Mouse (Mus musculus) cortical plate, adult 2 months (tissue): ENCODE results near the gene Gadd45g. TPM values are rescaled to one million over a fixed set of nuclear protein-coding genes. Genes with fewer than 3 reads are reported as not detected.
A peak's percentile ranks its signal among the peaks of the same experiment; 100 is the strongest.

ENCODE experiments used
- H3K27ac ChIP-seq: fragments of 200-500 bp; 2 replicates; pipeline ENCODE4 v1.5.1; 2012; ENCODE audit warnings: low read length, control low read depth, inconsistent platforms; ENCODE audit not compliant: insufficient read depth
- H3K4me1 ChIP-seq: fragments of 200-500 bp; 2 replicates; pipeline ENCODE4 v1.6.1; 2011; ENCODE audit warnings: low read length; ENCODE audit not compliant: control insufficient read depth, insufficient read depth
- H3K4me3 ChIP-seq: fragments of 200-500 bp; 2 replicates; pipeline ENCODE4 v1.5.1; 2011; ENCODE audit warnings: mild to moderate bottlenecking, low read length, control low read depth; ENCODE audit not compliant: insufficient read depth
- CTCF ChIP-seq: fragments of 200-500 bp; IDR thresholded peaks from 2 replicates; pipeline ENCODE4 v1.5.1; 2011; ENCODE audit warnings: mild to moderate bottlenecking, control low read depth, low read length; ENCODE audit not compliant: insufficient read depth; ENCODE audit errors: extremely low read depth
- POLR2A ChIP-seq: fragments of 200-500 bp; IDR thresholded peaks from 2 replicates; pipeline ENCODE4 v1.6.1; 2011; ENCODE audit warnings: mild to moderate bottlenecking, low read length, control low read depth; ENCODE audit not compliant: insufficient read depth; ENCODE audit errors: extremely low read depth
- polyA plus RNA-seq: library from polyadenylated mRNA; depleted of rRNA; stranded (reverse); fragments of >200 nt; gene quantifications from 2 replicates; pipeline ENCODE4 v1.2.3, GENCODE M21; 2012

The Gadd45g gene
- polyA plus RNA-seq, 1 experiment, result 41.9 TPM

DNA sequence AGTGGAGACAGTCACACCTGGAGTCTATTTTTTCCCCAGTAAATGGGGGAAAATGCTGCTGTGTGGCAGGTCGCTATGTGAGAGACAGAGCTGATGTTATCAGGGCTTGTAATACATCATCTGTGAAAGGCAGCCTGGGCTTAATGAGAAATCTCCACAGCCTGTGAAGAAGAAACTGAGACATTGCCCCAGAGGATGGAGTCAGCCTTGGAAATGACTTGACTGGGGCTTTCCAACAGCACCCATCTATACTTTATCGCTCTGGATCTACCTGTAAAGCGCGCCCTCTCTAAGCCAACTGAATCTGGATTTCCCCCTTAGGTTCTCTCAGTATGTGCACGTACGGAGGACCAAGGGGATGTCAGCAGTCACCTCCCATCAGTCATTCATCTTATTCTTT is 31.8 kb upstream of the Gadd45g start:
- H3K4me3 ChIP-seq, result no peak overlapping the region
- H3K27ac ChIP-seq, result no peak overlapping the region
- H3K4me1 ChIP-seq, result no peaks in the 10 kb centered on the region; the same call in 1 of the 2 replicates
- no peak for TF ChIP-seq CTCF

- Histone ChIP-seq H3K4me1 (no peaks in the 10 kb centered on the region; the same call in 1 of the 2 replicates), H3K4me3 (no peak overlapping the region), H3K27ac (no peak overlapping the region)
- TF ChIP-seq CTCF (peak; percentile 33; the same call in 1 of the 2 replicates), POLR2A (no peak)
These were observed 30.5 kb upstream of the Gadd45g start for GRCm38 (mm10) chr13:51815865-51816504.

DNA sequence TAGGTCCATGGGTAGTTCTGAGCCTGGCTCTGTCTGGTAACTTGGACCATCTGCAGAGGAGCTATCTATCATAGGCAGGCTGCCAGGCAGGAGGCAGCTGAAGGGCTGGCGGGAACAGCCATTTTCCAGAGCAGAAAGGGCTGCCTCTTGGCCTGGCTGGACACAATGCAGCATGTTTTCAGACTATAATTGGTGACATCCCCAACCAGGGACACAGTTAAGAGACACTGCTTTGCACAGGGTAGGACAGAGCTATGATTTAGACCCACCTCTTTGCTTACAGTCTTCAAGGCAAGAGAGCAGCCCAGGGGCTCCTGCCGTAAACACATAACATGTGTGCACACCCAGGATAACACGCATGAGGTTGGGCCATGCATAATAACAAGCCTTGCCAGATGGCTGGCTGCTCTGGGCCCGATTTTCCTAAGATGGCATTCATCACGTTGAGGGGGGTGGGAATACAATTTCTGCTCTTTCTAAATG is 29.9 kb upstream of the Gadd45g start:
- H3K27ac ChIP-seq, result no peak overlapping the region; the same call in 1 of the 2 replicates
- no peak overlapping the region for H3K4me3 ChIP-seq
- H3K4me1 ChIP-seq, result no peaks in the 10 kb centered on the region; the same call in 1 of the 2 replicates
- TF ChIP-seq POLR2A (no peak), CTCF (no peak)

- H3K27ac ChIP-seq, result no peak overlapping the region
- no peak overlapping the region for H3K4me3 ChIP-seq
- no peak for TF ChIP-seq CTCF
- no peak for TF ChIP-seq POLR2A
- H3K4me1 ChIP-seq, result no peaks in the 10 kb centered on the region; the same call in 1 of the 2 replicates
These were observed 28.1 kb upstream of the Gadd45g start for GRCm38 (mm10) chr13:51818170-51818943.

- TF ChIP-seq CTCF, result no peak
- no peak for TF ChIP-seq POLR2A
- H3K4me3 ChIP-seq, result no peak overlapping the region
- no peak overlapping the region for H3K27ac ChIP-seq
- H3K4me1 ChIP-seq, result no peaks in the 10 kb centered on the region; the same call in 1 of the 2 replicates
These were observed 27.5 kb upstream of the Gadd45g start for GRCm38 (mm10) chr13:51818944-51819326.

DNA sequence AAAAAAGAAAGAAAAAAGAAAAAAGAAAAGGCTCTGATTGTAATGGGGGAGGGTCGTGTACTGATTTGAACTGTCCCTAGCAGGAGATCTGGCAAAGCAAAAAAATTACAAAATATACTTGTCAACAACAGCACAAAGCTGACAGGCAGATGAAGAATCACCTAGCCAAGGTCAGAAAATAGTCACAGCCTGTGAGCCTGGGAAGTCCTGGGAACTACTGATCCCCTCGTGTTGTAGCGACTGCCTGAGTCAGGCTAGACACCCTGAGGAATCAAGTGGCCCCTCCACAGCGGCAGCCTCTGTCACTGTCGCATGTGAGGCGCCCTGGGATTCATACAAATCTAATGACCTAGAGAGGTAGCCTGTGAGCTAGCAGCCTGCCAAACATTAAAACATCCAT is 27.1 kb upstream of the Gadd45g start:
- no peaks in the 10 kb centered on the region; the same call in 1 of the 2 replicates for H3K4me1 ChIP-seq
- H3K4me3 ChIP-seq, result no peak overlapping the region
- H3K27ac ChIP-seq, result no peak overlapping the region
- TF ChIP-seq CTCF (no peak), POLR2A (no peak)

DNA sequence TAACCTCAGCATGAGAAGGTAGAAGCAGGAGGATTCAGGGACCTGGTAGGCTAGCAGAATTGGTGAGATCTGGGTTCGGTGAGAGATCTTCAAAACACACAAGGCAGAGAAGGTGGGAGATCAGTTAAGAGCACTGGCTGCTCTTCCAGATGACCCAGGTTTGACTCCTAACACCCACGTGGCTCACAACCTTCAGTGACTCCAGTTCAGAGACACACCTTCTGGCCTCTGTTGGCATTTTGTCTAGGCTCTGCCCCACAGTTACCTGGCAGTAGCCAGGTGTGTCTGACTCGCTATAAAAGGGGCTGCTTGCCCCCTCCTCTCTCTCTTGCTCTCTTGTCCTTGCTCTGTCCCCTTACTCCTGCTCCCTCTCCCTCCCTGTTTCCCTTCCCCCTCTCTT is 24.5 kb upstream of the Gadd45g start:
- no peak overlapping the region for H3K4me3 ChIP-seq
- TF ChIP-seq POLR2A (no peak), CTCF (no peak)
- H3K27ac ChIP-seq, result no peak overlapping the region
- H3K4me1 ChIP-seq, result no peaks in the 10 kb centered on the region

DNA sequence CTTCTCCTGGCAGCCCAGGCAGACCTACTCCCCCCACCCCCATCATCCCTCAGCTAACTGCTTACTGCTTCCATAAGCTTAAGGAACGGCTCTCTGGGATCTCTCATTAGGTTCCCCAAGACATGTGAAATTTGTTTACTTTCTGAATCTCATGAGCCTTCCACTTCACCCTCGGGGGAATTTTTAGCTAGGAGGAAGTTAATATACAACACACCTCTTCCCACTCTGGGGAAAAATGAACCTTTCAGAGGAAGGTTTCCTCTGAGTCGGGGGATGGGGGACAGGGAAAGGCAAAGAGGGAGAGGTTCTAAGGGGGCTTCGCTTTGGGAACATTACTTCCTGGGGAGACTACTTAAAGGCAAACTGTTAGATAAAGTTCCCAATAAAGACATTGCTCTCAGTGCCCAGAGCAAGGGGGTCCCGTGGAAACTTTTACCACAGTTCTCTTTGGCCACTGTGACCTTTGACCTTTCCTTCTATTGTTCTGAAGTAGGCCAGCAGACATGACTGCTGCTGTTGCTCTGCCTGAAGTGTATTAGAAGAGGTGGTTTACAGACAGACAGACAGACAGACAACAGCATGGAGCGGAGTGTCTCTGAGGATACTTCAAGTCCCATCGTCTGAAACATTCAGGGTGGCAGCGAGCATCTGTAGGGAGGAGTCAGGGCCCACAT is 22.5 kb upstream of the Gadd45g start:
- TF ChIP-seq CTCF (no peak), POLR2A (no peak)
- Histone ChIP-seq H3K4me3 (no peak overlapping the region), H3K27ac (no peak overlapping the region), H3K4me1 (no peaks in the 10 kb centered on the region)

DNA sequence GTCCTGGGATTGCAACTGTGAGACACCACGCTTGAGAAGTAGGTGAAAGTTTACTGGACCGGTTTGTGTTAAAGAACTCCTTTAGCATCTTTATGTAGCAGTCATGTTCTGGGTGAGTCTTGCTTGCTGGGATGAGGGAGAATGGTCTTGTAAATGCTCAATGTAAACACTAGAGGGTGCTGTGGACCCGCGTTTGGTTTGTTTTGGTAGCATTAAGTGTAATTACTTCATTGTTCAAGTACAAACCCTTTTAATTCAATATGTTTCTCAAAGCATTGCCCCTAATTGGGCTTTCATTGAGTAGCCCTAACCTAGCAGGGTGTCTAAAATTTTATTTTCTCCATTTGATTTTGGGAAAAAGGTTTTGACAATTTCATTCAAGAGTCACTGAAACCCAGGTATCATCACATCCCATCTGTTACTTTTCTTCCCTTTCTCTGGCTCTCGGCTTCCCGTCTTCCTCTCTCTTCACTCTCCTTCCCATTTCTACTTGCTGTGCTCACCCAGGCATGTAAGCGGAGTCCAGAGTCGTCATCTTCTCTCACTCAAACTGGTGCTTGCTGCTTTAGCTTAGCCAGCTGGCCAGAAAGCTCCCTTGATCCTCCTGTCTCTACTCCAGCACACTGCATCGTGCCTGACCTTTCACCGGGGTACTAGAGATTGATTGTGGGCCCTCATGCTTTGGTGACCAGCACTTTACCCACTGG is 15.6 kb upstream of the Gadd45g start:
- Histone ChIP-seq H3K27ac (no peak overlapping the region), H3K4me1 (no peaks in the 10 kb centered on the region), H3K4me3 (no peak overlapping the region)
- TF ChIP-seq POLR2A, result no peak
- peak; percentile 66 for TF ChIP-seq CTCF
